ENCODE assay signal across 31 mouse cellular contexts in the genomic region with DNA sequence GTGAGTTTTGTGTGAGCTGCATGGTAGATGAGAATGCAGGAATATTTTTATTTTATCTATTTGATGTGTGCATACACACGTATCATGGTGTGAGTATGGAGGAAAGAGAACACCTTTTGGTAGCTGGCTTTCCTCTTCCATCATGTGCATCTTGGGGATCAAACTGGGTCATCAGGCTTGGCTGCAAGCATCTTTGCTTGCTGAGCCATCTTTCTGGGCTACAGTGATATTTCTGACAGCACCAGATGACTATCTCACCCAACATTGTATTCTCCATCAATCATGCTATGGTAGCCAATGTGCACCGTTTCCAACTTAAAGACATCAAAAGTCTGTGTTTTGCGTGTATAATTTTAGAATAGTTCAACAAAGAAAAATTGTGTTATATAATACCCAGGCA. TPM values are rescaled to one million over a fixed set of nuclear protein-coding genes. Genes with fewer than 3 reads are reported as not detected.
A peak's percentile ranks its signal among the peaks of the same experiment; 100 is the strongest.
DNase-seq lines count a peak whose midpoint lies in the region; ATAC-seq lines count a peak whose summit lies in the region.
"Had no signal": no experiment of that assay in that cellular context is flagged by ENCODE, and none has a peak within 500 bp of the region (broad histone marks: within the 10 kb centered on the region; RNA-seq: fewer than 3 reads in every experiment).

No protein-coding gene starts in this region.

- WGBS in intestine, embryonic 15.5 days = 91% methylated on average over 3 of the region's 3 CpGs

- no peak overlapping the region for H3K4me2 ChIP-seq in intestine, embryonic 15.5 days (replicated peaks)
- H3K4me2 ChIP-seq: embryonic facial prominence, embryonic 13.5 days; forebrain, embryonic 13.5 days; heart, embryonic 12.5 days; heart, embryonic 15.5 days; hindbrain, embryonic 13.5 days had no signal

- no peak overlapping the region for H3K4me3 ChIP-seq in intestine, embryonic 15.5 days (replicated peaks)
- H3K4me3 ChIP-seq: embryonic facial prominence, embryonic 10.5 days; embryonic facial prominence, embryonic 13.5 days; erythroblast, embryonic 14.5 days; forebrain, embryonic 10.5 days; forebrain, embryonic 13.5 days; gastrocnemius, adult 2 months; heart, embryonic 12.5 days; heart, embryonic 15.5 days; hindbrain, embryonic 10.5 days; hindbrain, embryonic 13.5 days had no signal

- peak; percentile 76 for ATAC-seq in cerebellum, adult (ENCODE audit: insufficient number of reproducible peaks, low FRiP score, low TSS enrichment)
- no peak for ATAC-seq in intestine, embryonic 15.5 days
- ATAC-seq: activated CD4-positive, CD25-positive, alpha-beta regulatory T cell, adult 4 months; forebrain, embryonic 13.5 days; forebrain, embryonic 16.5 days; hindbrain, embryonic 16.5 days; intestine, embryonic 16.5 days had no signal

- H3K4me1 ChIP-seq in intestine, embryonic 15.5 days (replicated peaks) = no peaks in the 10 kb centered on the region
- H3K4me1 ChIP-seq: embryonic facial prominence, embryonic 10.5 days; embryonic facial prominence, embryonic 13.5 days; forebrain, embryonic 10.5 days; forebrain, embryonic 13.5 days; hindbrain, embryonic 10.5 days; hindbrain, embryonic 13.5 days had no signal

- no peak for DNase-seq in cerebellum, postnatal 4 days (ENCODE audit: low spot score in 2 of 2)
- peak; percentile 52 to 73 for DNase-seq in cerebellum, adult 18-20 months
- DNase-seq in cerebellum, adult 9-10 months = peak; percentile 80
- peak; percentile 52 to 54 for DNase-seq in cerebellum, postnatal 25 days
- no peak for DNase-seq in frontal cortex, postnatal 14 days (ENCODE audit: low spot score in 2 of 2)
- no peak for DNase-seq in kidney, postnatal 4 days
- DNase-seq: adrenal gland, adult 8-10 months; adrenal gland, postnatal 25 days; embryo, embryonic 11 days; gastrocnemius, adult 2 months; gastrocnemius, postnatal 14 days; heart, adult 11 months; heart, postnatal 10 days; heart, postnatal 36 days; kidney, adult 18-20 months; kidney, adult 9 months had no signal

- no peaks in the 10 kb centered on the region for H3K9me3 ChIP-seq in intestine, embryonic 15.5 days
- H3K9me3 ChIP-seq: embryonic facial prominence, embryonic 10.5 days; embryonic facial prominence, embryonic 13.5 days; forebrain, embryonic 10.5 days; forebrain, embryonic 13.5 days; heart, embryonic 12.5 days; heart, embryonic 15.5 days; hindbrain, embryonic 10.5 days; hindbrain, embryonic 13.5 days had no signal

- H3K27ac ChIP-seq in intestine, embryonic 15.5 days = no peak overlapping the region
- H3K27ac ChIP-seq: embryonic facial prominence, embryonic 10.5 days; embryonic facial prominence, embryonic 13.5 days; forebrain, embryonic 10.5 days; forebrain, embryonic 13.5 days; gastrocnemius, adult 2 months; heart, embryonic 15.5 days; hindbrain, embryonic 10.5 days; hindbrain, embryonic 13.5 days had no signal

- H3K36me3 ChIP-seq in intestine, embryonic 15.5 days = no peaks in the 10 kb centered on the region
- H3K36me3 ChIP-seq: embryonic facial prominence, embryonic 10.5 days; embryonic facial prominence, embryonic 13.5 days; forebrain, embryonic 10.5 days; heart, embryonic 12.5 days; heart, embryonic 15.5 days; hindbrain, embryonic 10.5 days; hindbrain, embryonic 13.5 days had no signal

- no peak overlapping the region for H3K9ac ChIP-seq in intestine, embryonic 15.5 days
- H3K9ac ChIP-seq: embryonic facial prominence, embryonic 13.5 days; forebrain, embryonic 13.5 days; heart, embryonic 12.5 days; heart, embryonic 15.5 days; hindbrain, embryonic 13.5 days had no signal

- H3K27me3 ChIP-seq in intestine, embryonic 15.5 days (replicated peaks) = no peaks in the 10 kb centered on the region
- H3K27me3 ChIP-seq: embryonic facial prominence, embryonic 13.5 days; forebrain, embryonic 13.5 days; heart, embryonic 12.5 days; heart, embryonic 15.5 days; hindbrain, embryonic 13.5 days had no signal

RNA-seq across cellular contexts. Expression of a gene that starts 30.6 kb away (rescaled TPM):
- polyA plus RNA-seq in intestine, embryonic 15.5 days (2015; fragmentation: Nextera tagmentation; extraction: Ambion mirVana) = 17.3 and 18.8 TPM in 2 replicates

Comparison
In these comparisons a context has a peak if more than half of its experiments do, and no peak if none do; other contexts are left out.
1. DNase-seq: peak in cerebellum, adult 18-20 months (2 of 2), cerebellum, adult 9-10 months (single experiment) and cerebellum, postnatal 25 days (2 of 2); none in cerebellum, postnatal 4 days (0 of 2), frontal cortex, postnatal 14 days (0 of 2) and kidney, postnatal 4 days (0 of 2).